Mouse (Mus musculus): ENCODE measurements around the gene Sohlh1. TPM values are rescaled to one million over a fixed set of nuclear protein-coding genes. Genes with fewer than 3 reads are reported as not detected.
A peak's percentile ranks its signal among the peaks of the same experiment; 100 is the strongest.

Gene Sohlh1
- polyA plus RNA-seq, 1 experiment: not detected

DNA sequence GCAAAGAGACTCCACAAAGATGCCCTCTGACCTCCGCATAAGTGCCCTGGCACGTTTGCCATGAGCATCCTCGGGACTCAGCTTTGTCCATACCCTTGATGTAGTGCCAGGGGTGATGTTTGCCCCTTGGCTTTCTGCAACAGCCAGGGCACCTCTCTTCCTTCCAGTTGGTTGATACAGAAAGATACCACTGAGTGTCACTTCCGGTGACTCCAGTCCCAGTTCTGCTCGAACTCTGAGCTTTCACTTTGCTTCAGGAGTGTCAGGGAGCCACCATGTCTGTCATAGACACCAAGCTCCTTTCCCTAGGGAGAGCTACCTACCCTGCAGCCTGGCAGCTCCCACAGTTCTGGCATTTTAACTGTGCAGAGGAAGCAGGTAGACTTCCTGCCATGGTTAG lies 7.0 kb upstream of the Sohlh1 start:
- WGBS: 37% methylated on average over 5 of the region's 5 CpGs
- Histone ChIP-seq H3K27ac (ENCODE audit: control insufficient read depth, insufficient read depth, low read depth, low read length, poor library complexity) (no peak overlapping the region), H3K4me3 (replicated peaks; ENCODE audit: control insufficient read depth, low read depth, low read length) (peak overlapping the region; percentile 53), H3K4me1 (ENCODE audit: control insufficient read depth, insufficient read depth, low read length) (no peaks in the 10 kb centered on the region)
- TF ChIP-seq CTCF (IDR thresholded peaks at IDR 0.05; ENCODE audit: control insufficient read depth, insufficient read depth, low read length) (no peak), POLR2A (IDR thresholded peaks at IDR 0.05; ENCODE audit: borderline replicate concordance, control insufficient read depth, low read depth, low read length) (no peak)

- no peak for TF ChIP-seq CTCF (IDR thresholded peaks at IDR 0.05; ENCODE audit: control insufficient read depth, insufficient read depth, low read length)
- TF ChIP-seq POLR2A (IDR thresholded peaks at IDR 0.05; ENCODE audit: borderline replicate concordance, control insufficient read depth, low read depth, low read length): no peak
- no peaks in the 10 kb centered on the region for H3K4me1 ChIP-seq (ENCODE audit: control insufficient read depth, insufficient read depth, low read length)
- H3K27ac ChIP-seq (ENCODE audit: control insufficient read depth, insufficient read depth, low read depth, low read length, poor library complexity): no peak overlapping the region
- H3K4me3 ChIP-seq (replicated peaks; ENCODE audit: control insufficient read depth, low read depth, low read length): no peak overlapping the region
- 2% methylated on average over 3 of the region's 3 CpGs for WGBS
Observed at GRCm38 (mm10) chr2:25852626-25853025, 5.6 kb upstream of the Sohlh1 start.

GRCm38 (mm10) chr2:25850330-25850729 lies 3.3 kb upstream of the Sohlh1 start:
- Histone ChIP-seq H3K27ac (ENCODE audit: control insufficient read depth, insufficient read depth, low read depth, low read length, poor library complexity) (no peak overlapping the region), H3K4me3 (replicated peaks; ENCODE audit: control insufficient read depth, low read depth, low read length) (no peak overlapping the region), H3K4me1 (ENCODE audit: control insufficient read depth, insufficient read depth, low read length) (no peaks in the 10 kb centered on the region)
- 12% methylated on average over 4 of the region's 4 CpGs for WGBS
- TF ChIP-seq POLR2A (IDR thresholded peaks at IDR 0.05; ENCODE audit: borderline replicate concordance, control insufficient read depth, low read depth, low read length): no peak
- peak; percentile 71 for TF ChIP-seq CTCF (IDR thresholded peaks at IDR 0.05; ENCODE audit: control insufficient read depth, insufficient read depth, low read length)

DNA sequence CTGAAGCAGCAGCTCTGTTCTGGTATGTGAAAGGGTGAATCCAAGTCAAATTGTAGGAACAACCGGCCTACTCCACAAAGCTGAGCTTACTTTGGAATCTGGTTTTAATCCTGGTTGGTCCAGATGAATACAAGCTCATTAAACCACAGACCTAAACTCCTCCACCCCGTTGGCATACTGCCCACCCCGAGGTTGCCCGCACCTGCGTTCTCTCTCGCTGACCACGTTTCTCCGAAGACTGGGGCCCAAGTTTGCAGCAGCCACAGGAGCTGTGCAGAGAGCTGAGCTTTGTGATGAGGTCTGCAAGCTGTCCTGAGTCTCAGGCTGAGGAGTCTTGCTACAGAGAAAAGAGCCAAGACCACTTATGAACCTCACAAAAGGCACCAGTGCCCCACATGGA lies 532 bp downstream of the Sohlh1 start:
- TF ChIP-seq CTCF (IDR thresholded peaks at IDR 0.05; ENCODE audit: control insufficient read depth, insufficient read depth, low read length): no peak
- TF ChIP-seq POLR2A (IDR thresholded peaks at IDR 0.05; ENCODE audit: borderline replicate concordance, control insufficient read depth, low read depth, low read length): no peak
- Histone ChIP-seq H3K4me1 (ENCODE audit: control insufficient read depth, insufficient read depth, low read length) (no peaks in the 10 kb centered on the region), H3K27ac (ENCODE audit: control insufficient read depth, insufficient read depth, low read depth, low read length, poor library complexity) (no peak overlapping the region), H3K4me3 (replicated peaks; ENCODE audit: control insufficient read depth, low read depth, low read length) (no peak overlapping the region)
- 11% methylated on average over 8 of the region's 8 CpGs for WGBS

- H3K27ac ChIP-seq (ENCODE audit: control insufficient read depth, insufficient read depth, low read depth, low read length, poor library complexity): no peak overlapping the region
- TF ChIP-seq POLR2A (IDR thresholded peaks at IDR 0.05; ENCODE audit: borderline replicate concordance, control insufficient read depth, low read depth, low read length) (no peak), CTCF (IDR thresholded peaks at IDR 0.05; ENCODE audit: control insufficient read depth, insufficient read depth, low read length) (no peak)
- WGBS: 90% methylated on average over 3 of the region's 3 CpGs
- H3K4me3 ChIP-seq (replicated peaks; ENCODE audit: control insufficient read depth, low read depth, low read length): no peak overlapping the region
- H3K4me1 ChIP-seq (ENCODE audit: control insufficient read depth, insufficient read depth, low read length): no peaks in the 10 kb centered on the region
Observed at GRCm38 (mm10) chr2:25844097-25844496, 3.0 kb downstream of the Sohlh1 start.

GRCm38 (mm10) chr2:25842758-25843157 lies 4.3 kb downstream of the Sohlh1 start:
- no peaks in the 10 kb centered on the region for H3K4me1 ChIP-seq (ENCODE audit: control insufficient read depth, insufficient read depth, low read length)
- no peak overlapping the region for H3K4me3 ChIP-seq (replicated peaks; ENCODE audit: control insufficient read depth, low read depth, low read length)
- WGBS: 62% methylated on average over 1 of the region's 1 CpGs
- no peak overlapping the region for H3K27ac ChIP-seq (ENCODE audit: control insufficient read depth, insufficient read depth, low read depth, low read length, poor library complexity)
- TF ChIP-seq CTCF (IDR thresholded peaks at IDR 0.05; ENCODE audit: control insufficient read depth, insufficient read depth, low read length): no peak

DNA sequence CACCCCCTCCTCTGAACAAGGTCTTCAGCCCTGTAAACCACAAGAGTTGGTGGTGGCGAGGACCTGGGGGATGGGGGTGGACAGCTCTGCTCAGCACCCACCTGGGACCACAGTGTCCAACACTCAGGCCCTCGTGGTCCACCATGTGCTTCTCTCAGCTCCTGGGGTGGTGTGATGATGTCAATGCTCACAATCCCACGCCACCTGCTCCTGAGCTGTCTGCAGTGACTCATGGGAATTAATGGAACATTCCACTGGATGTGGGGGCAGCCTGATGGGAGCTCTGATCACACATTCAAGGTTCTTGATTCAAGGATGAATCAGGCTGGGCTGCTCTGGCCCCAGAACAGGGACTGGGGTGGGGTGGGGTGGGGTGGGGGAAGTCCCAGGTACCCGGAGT lies 4.9 kb downstream of the Sohlh1 start:
- Histone ChIP-seq H3K27ac (ENCODE audit: control insufficient read depth, insufficient read depth, low read depth, low read length, poor library complexity) (no peak overlapping the region), H3K4me1 (ENCODE audit: control insufficient read depth, insufficient read depth, low read length) (no peaks in the 10 kb centered on the region), H3K4me3 (replicated peaks; ENCODE audit: control insufficient read depth, low read depth, low read length) (no peak overlapping the region)
- 55% methylated on average over 4 of the region's 4 CpGs for WGBS
- no peak for TF ChIP-seq POLR2A (IDR thresholded peaks at IDR 0.05; ENCODE audit: borderline replicate concordance, control insufficient read depth, low read depth, low read length)
- no peak for TF ChIP-seq CTCF (IDR thresholded peaks at IDR 0.05; ENCODE audit: control insufficient read depth, insufficient read depth, low read length)

DNA sequence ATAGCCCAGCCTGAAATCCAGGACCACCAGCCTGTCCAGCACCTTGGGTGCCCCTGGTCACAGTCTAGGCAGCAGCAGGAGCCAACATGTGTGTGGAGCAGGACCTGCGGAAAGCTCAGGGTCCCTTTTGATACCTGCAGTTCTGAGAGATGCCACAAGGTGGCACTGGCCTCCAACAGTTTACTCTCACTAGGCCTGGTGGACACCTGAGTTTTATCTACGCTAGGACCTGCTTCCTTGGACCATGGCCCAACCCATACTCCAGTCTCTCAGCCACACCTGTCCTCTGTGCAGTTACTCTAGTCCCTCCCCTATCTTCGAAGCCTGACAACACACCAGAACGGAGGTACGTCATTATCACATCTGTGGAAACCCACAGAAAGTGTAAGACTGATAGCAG lies 10.8 kb downstream of the Sohlh1 start:
- Histone ChIP-seq H3K4me1 (ENCODE audit: control insufficient read depth, insufficient read depth, low read length) (no peaks in the 10 kb centered on the region), H3K27ac (ENCODE audit: control insufficient read depth, insufficient read depth, low read depth, low read length, poor library complexity) (no peak overlapping the region), H3K4me3 (replicated peaks; ENCODE audit: control insufficient read depth, low read depth, low read length) (no peak overlapping the region)
- TF ChIP-seq POLR2A (IDR thresholded peaks at IDR 0.05; ENCODE audit: borderline replicate concordance, control insufficient read depth, low read depth, low read length) (no peak), CTCF (IDR thresholded peaks at IDR 0.05; ENCODE audit: control insufficient read depth, insufficient read depth, low read length) (peak; percentile 84)
- WGBS: 29% methylated on average over 5 of the region's 5 CpGs

DNA sequence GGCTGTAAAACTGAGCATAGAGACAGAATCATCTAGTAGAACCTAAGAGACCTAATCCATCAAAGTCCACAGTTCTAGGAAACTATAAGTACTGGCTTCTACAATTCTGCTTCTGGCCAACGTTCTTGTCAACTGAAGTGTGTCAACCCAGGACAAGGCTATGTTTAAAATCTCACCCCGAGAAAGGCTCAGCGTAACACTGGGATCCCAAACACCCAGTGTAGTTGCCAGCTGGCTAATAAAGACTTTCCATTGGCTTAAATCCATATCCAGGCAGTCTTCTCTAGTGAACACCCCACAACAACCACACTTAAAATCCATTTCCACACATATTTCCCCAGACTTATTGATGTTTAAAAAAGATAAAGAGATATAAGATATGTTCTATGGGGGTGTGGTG lies 16.3 kb downstream of the Sohlh1 start:
- TF ChIP-seq POLR2A (IDR thresholded peaks at IDR 0.05; ENCODE audit: borderline replicate concordance, control insufficient read depth, low read depth, low read length) (no peak), CTCF (IDR thresholded peaks at IDR 0.05; ENCODE audit: control insufficient read depth, insufficient read depth, low read length) (no peak)
- WGBS: 78% methylated on average over 3 of the region's 3 CpGs
- Histone ChIP-seq H3K4me3 (replicated peaks; ENCODE audit: control insufficient read depth, low read depth, low read length) (no peak overlapping the region), H3K4me1 (ENCODE audit: control insufficient read depth, insufficient read depth, low read length) (no peaks in the 10 kb centered on the region), H3K27ac (ENCODE audit: control insufficient read depth, insufficient read depth, low read depth, low read length, poor library complexity) (no peak overlapping the region)

Data from bone marrow, adult 2 months (tissue).